Mouse (Mus musculus) embryonic fibroblast, embryonic 13.5 days (primary cell): ENCODE results near the gene Eln. TPM values are rescaled to one million over a fixed set of nuclear protein-coding genes. Genes with fewer than 3 reads are reported as not detected.

Experiments
- H3K27ac ChIP-seq: 2 replicates; pipeline ENCODE4 v1.5.1; 2012; ENCODE audit warnings: low read length, control low read depth, inconsistent platforms; ENCODE audit not compliant: insufficient read depth
- H3K4me1 ChIP-seq: 2 replicates; pipeline ENCODE4 v1.6.1; 2011; ENCODE audit warnings: low read length; ENCODE audit not compliant: control insufficient read depth, insufficient read depth
- H3K4me3 ChIP-seq: 2 replicates; pipeline ENCODE4 v1.5.1; 2011; ENCODE audit warnings: mild to moderate bottlenecking, control low read depth, low read length; ENCODE audit not compliant: insufficient read depth
- CTCF ChIP-seq: IDR thresholded peaks from 2 replicates; pipeline ENCODE4 v1.5.1; 2011; ENCODE audit warnings: mild to moderate bottlenecking, control low read depth, low read length, moderate library complexity, borderline replicate concordance; ENCODE audit not compliant: insufficient read depth
- POLR2A ChIP-seq: IDR thresholded peaks from 2 replicates; pipeline ENCODE4 v1.6.1; 2011; ENCODE audit warnings: low read depth, mild to moderate bottlenecking, control low read depth, low read length, moderate library complexity
- polyA plus RNA-seq: library from polyadenylated mRNA; stranded (reverse); fragments of >200 nt; gene quantifications from 2 replicates; pipeline ENCODE4 v1.2.4, GENCODE M21; 2011; ENCODE audit warnings: low read depth; ENCODE audit not compliant: missing spikeins, insufficient read length

The Eln gene
- polyA plus RNA-seq, 1 experiment: 265 TPM

DNA sequence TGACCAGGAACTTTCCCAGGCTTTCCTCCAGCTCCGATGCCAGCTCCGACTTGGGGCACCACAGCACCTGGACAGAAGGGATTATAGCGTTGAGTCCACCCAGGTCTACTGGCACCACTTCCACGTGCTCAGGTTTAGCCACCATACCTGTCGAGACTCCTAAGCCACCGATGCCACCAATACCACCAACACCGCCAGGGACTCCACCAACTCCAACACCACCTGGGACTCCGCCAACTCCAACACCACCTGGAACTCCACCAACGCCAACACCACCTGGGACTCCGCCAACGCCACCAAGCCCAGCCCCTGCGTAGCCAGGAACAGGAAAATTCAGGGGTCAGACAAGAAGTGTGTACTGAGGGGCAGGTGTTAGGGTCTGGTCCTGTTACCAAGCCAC is 18.0 kb downstream of the Eln start:
- no peak overlapping the region for H3K4me3 ChIP-seq
- no peak for TF ChIP-seq CTCF
- TF ChIP-seq POLR2A: no peak
- H3K4me1 ChIP-seq: no peaks in the 10 kb centered on the region
- H3K27ac ChIP-seq: no peak overlapping the region

DNA sequence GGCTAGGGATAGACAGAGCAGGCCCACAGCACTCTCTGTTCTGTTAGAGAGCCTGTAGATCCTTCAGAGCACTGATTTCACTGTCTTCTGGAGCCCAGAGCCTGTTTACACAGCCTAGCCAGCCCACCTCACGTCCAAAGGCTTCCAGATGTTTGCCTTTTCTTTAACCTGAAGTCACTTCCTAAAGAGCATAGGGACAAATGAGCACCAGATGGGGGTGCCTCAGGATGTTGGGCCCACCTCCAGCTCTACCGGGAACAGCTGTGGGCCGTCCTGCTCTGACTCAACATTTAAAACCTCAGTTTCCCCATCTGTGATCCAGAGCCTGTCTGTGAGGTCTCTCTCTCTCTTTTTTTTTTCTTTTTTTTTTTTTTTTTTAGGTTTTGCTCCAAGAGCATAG is 18.6 kb downstream of the Eln start:
- Histone ChIP-seq H3K27ac (no peak overlapping the region), H3K4me1 (no peaks in the 10 kb centered on the region), H3K4me3 (no peak overlapping the region)
- TF ChIP-seq POLR2A: no peak
- no peak for TF ChIP-seq CTCF

DNA sequence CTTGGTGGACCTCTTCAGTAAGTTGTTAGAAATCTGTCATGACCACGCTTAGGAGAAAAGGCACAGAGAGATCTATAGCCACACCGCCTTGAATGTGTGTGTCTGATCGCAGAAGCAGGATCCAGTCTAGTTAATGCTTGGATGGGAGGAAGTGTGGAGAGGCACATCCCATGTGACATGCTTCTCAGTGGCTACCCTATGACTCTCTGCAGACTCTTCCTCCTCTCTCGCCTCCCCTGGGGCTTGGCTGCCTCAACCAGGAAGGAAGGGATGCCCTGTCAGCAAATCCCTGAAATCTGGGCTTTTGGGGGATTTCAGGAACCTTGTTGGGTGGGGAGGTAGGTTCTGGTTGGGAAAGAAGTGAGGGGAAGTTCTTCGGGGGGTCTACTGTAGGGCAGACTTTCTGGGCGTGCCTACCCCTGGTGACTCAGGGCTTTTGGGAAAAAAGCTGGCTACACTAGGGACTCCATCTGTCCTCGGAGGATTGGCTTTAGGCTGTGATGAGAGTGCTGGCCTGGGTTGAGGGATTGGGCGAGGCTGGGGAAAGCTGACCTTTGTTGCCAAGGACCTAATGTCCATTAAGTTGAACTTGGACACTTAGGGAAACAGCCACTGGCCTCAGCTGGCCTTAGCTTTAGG is 20.0 kb downstream of the Eln start:
- TF ChIP-seq POLR2A (no peak), CTCF (no peak)
- H3K4me3 ChIP-seq: no peak overlapping the region
- H3K4me1 ChIP-seq: no peaks in the 10 kb centered on the region
- no peak overlapping the region for H3K27ac ChIP-seq

DNA sequence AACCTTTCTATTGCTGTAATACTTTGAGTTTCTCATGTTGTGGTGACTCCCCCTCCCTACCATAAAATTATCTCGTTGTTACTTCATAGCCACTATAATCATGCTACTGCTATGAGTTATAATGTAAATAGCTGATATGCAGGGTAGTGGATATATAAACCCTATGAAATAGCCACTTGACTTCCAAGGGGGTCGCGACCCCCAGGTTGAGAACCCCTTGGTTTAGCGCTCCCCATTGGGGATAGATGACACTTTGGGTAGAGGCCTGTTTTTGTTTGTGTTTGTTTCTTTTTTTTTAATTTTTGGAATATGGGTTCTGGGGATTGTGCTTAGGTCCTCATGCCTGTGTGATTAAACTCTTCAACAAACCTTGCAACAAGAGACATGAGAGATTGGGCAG is 21.8 kb downstream of the Eln start:
- Histone ChIP-seq H3K4me1 (no peaks in the 10 kb centered on the region), H3K27ac (no peak overlapping the region), H3K4me3 (no peak overlapping the region)
- no peak for TF ChIP-seq POLR2A
- no peak for TF ChIP-seq CTCF

DNA sequence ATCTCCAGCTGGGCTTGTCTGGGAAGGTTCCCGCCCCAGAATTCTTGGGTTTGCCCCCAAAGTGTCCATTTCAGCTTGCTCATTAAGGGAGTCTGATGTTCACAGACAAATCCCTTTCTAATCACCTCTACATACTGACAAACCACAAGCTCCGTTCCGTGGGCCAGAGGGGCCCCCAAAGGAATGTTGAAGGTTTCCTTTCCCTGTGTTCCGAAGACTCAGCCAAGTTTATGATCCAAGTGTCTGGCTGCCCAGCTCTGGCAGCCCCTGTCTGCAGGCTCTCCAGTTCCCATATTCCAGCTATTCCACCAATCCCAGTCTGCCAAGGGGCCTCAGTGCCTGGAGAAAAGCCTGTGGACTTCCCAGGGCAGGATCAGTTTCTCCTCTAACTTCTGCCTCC is 27.1 kb downstream of the Eln start:
- Histone ChIP-seq H3K27ac (no peak overlapping the region), H3K4me3 (no peak overlapping the region)
- TF ChIP-seq POLR2A (no peak), CTCF (no peak)

DNA sequence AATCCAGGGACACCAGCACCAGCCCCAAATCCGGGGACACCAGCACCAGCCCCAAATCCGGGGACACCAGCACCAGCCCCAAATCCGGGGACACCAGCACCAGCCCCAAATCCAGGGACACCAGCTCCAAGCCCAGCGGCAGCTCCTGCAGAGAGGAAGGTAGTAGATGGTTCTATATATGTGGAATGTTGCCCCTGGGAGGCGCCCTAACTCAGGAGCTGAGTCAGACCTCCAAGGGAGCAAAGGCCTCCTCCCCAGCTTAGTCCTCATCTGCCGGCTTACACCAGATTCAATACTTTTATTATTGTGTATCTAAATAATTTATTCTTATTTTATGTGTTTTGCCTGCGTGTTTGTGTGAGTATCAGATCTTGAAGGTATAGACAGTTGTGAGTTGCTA is 36.0 kb downstream of the Eln start:
- TF ChIP-seq POLR2A (no peak), CTCF (no peak)
- H3K27ac ChIP-seq: no peak overlapping the region
- no peaks in the 10 kb centered on the region for H3K4me1 ChIP-seq
- no peak overlapping the region for H3K4me3 ChIP-seq

More for the DNA sequence above, 27.1 kb downstream of the Eln start:
- H3K4me1 ChIP-seq: no peaks in the 10 kb centered on the region

DNA sequence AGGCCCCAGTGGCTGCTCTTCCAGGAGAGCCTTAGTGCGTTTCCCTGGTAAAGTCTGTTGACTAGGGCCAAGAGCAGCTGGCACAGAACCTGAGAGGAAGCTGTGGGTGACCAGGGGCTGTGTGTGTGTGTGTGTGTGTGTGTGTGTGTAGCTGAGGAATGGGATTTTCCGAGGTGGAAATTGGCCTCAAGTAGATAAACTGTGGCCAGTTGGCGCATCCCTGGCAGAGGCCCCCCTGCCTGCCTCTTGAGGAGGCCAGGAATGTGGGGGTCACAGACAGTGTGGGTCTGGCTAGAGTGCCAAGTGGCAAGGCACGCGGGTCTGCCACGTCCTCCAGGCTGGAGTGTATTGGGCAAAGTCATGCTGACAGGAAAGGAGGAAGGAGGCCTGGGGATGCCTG is 37.8 kb downstream of the Eln start:
- TF ChIP-seq POLR2A (no peak), CTCF (no peak)
- Histone ChIP-seq H3K4me1 (no peaks in the 10 kb centered on the region), H3K4me3 (no peak overlapping the region), H3K27ac (no peak overlapping the region)

DNA sequence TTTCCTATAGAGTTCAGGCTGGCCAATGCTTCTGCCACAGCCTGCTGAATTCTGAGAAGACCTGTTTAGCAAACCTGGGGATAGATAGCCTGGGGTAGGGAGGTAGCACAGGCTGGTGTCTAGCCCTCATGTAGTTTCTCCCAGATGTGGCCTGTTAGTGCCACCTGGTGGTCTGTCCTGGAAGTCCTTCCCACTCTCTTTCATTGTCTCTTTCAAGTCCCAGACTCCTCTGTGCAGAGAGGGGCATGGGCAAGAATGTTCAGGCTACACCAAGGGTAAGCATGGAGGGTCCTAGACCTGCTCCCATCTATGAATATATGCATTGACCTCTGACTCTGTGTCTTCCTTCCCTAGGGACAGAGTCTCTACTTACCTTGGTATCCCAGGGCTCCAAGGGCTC is 43.0 kb downstream of the Eln start:
- no peak overlapping the region for H3K27ac ChIP-seq
- TF ChIP-seq CTCF: peak; percentile 63; the same call in 1 of the 2 replicates
- no peak for TF ChIP-seq POLR2A
- no peak overlapping the region for H3K4me3 ChIP-seq
- H3K4me1 ChIP-seq: no peaks in the 10 kb centered on the region

DNA sequence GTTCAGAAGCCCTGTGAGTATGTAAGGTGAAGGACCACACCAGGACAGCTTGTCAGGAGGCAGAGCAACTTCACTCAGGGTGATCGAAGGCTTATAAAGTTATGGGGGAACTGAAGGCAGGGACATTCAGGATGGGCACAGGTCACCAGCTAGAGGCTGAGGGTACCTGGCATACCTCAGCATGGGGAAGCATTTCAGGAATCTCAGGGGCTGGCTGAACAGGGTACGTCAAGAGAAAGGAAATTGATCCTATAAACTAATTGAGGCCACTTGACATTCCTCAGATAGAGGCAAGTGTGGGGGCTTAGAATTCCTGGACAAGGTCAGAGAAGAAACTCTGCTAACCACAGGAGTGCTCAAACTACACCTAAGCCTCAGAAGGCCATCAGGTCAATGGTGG is 51.6 kb downstream of the Eln start:
- H3K4me1 ChIP-seq: no peaks in the 10 kb centered on the region
- TF ChIP-seq CTCF (no peak), POLR2A (no peak)
- H3K27ac ChIP-seq: no peak overlapping the region
- H3K4me3 ChIP-seq: no peak overlapping the region

DNA sequence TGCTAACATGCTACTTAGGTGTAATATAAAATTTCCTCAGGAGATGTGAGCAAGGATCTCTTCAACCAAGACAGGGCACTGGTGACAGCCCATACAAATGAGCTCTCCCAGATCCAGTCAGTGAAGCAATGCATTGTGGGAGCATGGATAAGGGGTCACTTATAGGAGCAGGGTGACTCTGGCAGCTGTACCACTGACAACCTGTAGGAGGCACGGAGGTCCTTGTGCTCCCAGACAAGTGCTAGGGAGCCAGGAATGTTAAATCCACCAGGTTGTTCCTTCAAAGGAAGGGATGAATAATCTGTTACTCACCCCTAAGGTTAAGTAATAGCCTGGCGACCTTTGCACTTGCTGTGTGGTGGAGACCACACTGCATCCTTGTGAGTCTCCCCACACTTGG is 52.0 kb downstream of the Eln start:
- Histone ChIP-seq H3K4me1 (no peaks in the 10 kb centered on the region), H3K27ac (no peak overlapping the region), H3K4me3 (no peak overlapping the region)
- TF ChIP-seq POLR2A (no peak), CTCF (no peak)
